Mouse (Mus musculus): ENCODE data around the gene Rps7.

Gene Rps7

DNA sequence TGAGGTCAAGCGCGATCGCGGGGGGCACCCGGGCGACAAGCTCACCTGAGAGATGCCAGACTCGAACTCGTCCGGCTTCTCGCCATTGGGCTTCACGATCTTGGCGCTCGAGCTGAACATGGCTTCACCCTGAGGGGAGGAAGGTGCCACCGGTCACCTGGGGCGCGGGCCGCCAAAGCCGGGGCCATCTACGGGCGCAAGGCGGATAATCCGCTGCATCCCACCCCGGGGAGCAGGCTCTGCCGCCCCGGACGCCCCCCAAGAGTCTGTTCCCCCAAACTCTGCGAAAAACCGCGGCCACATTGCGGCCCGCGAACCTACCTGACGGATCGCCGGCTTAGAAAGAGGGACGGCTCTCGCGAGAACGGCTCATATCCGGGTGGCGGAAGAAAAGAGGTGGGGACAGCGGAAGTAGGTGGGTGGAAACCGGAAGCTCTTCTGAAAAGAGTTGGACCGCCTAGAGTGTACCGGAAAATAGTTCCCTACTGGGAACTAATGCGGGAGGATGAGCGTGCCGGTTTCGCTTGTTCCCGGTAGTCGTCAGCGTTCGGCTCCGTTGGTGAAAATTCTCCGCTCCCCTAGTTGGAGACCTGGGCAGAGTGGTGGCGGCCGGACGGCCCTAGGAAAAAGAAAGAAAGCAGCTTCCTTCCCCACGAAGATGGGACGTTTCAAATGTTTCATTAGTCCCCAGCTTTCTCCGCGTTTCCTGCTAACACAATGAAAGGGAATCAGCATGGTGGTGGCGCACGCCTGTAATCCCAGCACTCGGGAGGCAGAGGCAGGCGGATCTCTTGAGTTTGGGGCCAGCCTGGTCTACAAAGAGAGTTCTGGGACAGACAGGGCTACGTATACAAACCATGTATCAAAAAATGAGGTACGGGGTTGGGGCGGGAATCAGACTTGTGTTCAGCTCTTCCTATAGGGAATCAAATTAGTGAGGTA, at the start of gene Rps7:
Rps7 (minus strand) TSS at position 419 of the 942 bp plus-strand sequence.
- peak; percentile 87 for DNase-seq (ENCODE audit: low spot score)

GRCm38 (mm10) chr12:28684674-28685073, 48.9 kb upstream of the Rps7 start:
- DNase-seq (ENCODE audit: low spot score): no peak

DNA sequence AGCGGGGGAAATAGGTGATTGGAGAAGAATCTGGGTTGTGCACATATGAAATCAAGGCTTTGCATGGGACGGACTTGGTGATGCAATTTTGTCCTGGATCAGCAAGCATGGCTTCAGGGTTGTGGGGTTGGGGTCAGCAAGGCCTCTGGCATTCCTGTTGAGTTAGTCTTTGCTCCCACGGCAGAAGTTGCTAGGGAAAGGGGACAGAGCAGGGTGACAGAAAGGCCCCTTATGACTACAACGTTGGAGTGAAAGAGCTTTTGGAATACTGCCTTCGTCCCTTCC, 40.1 kb upstream of the Rps7 start:
- no peak for DNase-seq (ENCODE audit: low spot score)

- DNase-seq (ENCODE audit: low spot score): peak; percentile 59
Observed at GRCm38 (mm10) chr12:28675121-28675924, 39.6 kb upstream of the Rps7 start, which contains the start of gene Adi1. TSS of gene Adi1 (plus strand) at chr12:28675231.

GRCm38 (mm10) chr12:28674038-28674720, 38.4 kb upstream of the Rps7 start:
- no peak for DNase-seq (ENCODE audit: low spot score)

GRCm38 (mm10) chr12:28667287-28667686, 31.5 kb upstream of the Rps7 start:
- DNase-seq (ENCODE audit: low spot score): no peak

DNA sequence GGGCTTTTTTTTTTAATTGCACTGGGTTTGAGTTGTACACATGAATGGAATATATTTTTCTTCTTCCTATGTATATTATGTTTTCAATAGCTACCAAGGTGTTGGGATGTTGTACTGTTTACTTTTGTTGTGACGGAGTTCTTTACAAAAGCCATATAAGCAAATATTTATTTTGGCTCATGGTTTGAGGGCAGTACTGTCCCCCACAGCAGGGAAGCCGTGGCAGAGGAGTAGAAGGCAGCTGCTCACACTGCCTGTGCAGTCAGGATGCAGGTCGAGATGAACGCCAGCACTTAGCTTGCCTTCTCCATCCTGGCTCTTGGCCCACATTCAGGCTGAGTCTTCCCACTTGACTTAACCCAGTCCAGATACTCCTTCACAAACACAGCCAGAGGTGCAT, 31.0 kb upstream of the Rps7 start:
- no peak for DNase-seq (ENCODE audit: low spot score)

DNA sequence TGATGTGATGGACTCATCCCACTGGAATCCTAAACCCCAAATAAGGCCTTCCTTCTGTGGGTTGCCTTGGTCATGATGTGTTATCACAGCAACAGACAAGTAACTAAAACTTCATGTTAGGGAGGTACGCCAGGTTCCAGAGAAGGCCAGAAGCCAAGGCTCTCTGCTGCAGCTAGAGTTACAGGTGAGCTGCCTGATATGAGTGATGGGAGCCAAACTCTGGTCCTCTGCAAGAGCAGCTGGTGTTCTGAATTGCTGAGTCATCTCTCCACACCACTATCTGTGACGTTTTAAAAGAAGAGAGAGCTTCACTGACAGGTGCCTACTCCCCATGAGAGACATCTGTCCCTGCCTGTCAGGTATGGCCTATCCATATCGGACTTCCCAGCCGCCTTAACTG, 26.9 kb upstream of the Rps7 start:
- DNase-seq (ENCODE audit: low spot score): no peak

- peak; percentile 87 for DNase-seq (ENCODE audit: low spot score)
Observed at GRCm38 (mm10) chr12:28649141-28650110, 13.7 kb upstream of the Rps7 start, which contains the start of gene Rnaseh1. TSS of gene Rnaseh1 (plus strand) at chr12:28649602.

GRCm38 (mm10) chr12:28638778-28639177, 3.0 kb upstream of the Rps7 start:
- DNase-seq (ENCODE audit: low spot score): no peak

GRCm38 (mm10) chr12:28636543-28636942, 790 bp upstream of the Rps7 start:
- DNase-seq (ENCODE audit: low spot score): no peak

- no peak for DNase-seq (ENCODE audit: low spot score)
Observed at GRCm38 (mm10) chr12:28635058-28635534, 657 bp downstream of the Rps7 start.

DNA sequence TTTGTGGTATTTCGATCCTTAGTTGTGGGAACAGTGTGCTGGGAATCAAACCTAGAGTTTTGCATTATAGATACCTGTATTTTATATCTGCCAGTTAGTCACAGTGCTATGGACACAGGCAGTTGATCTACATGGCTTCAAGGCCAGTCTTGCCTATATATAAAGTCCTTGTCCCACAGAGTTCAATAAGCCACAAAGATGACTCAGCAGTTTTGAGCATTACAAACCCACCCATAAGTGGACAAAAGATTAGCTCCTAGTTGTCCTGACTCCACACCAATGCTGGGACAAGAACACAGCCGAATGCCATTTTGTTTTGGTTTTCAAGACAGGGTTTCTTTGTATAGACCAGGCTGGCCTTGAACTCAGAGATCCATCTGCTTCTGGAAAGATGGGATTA, 7.3 kb downstream of the Rps7 start:
- DNase-seq (ENCODE audit: low spot score): no peak

GRCm38 (mm10) chr12:28627092-28627491, 8.7 kb downstream of the Rps7 start:
- no peak for DNase-seq (ENCODE audit: low spot score)

DNA sequence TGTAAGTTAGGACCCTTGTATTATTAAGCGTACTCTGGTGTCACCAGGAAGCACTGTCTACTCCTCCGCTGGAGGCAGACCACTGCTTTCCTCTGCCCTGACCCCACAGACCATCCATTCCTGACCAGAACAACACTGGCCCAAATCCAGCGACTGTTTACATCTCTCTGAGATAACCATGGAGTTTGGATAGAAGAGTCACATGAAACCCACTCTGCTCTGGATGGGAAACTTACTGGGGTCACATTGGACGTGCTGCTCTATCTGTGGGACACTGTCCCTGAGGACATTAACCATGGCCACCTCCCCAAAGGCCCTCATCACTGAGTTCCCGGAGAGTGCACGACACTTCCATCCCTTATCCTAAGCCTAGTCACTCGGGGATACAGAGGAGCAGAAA, 10.3 kb downstream of the Rps7 start:
- no peak for DNase-seq (ENCODE audit: low spot score)

- DNase-seq (ENCODE audit: low spot score): no peak
Observed at GRCm38 (mm10) chr12:28624251-28624650, 11.5 kb downstream of the Rps7 start.

GRCm38 (mm10) chr12:28623195-28623594, 12.6 kb downstream of the Rps7 start, which contains the start of gene Colec11:
TSS of gene Colec11 (minus strand) at chr12:28623377.
- no peak for DNase-seq (ENCODE audit: low spot score)

GRCm38 (mm10) chr12:28622641-28623040, 13.1 kb downstream of the Rps7 start:
- DNase-seq (ENCODE audit: low spot score): no peak

GRCm38 (mm10) chr12:28622167-28622532, 13.6 kb downstream of the Rps7 start:
- DNase-seq (ENCODE audit: low spot score): no peak

GRCm38 (mm10) chr12:28621451-28622166, 14.1 kb downstream of the Rps7 start:
- DNase-seq (ENCODE audit: low spot score): no peak
